In the genomic region with DNA sequence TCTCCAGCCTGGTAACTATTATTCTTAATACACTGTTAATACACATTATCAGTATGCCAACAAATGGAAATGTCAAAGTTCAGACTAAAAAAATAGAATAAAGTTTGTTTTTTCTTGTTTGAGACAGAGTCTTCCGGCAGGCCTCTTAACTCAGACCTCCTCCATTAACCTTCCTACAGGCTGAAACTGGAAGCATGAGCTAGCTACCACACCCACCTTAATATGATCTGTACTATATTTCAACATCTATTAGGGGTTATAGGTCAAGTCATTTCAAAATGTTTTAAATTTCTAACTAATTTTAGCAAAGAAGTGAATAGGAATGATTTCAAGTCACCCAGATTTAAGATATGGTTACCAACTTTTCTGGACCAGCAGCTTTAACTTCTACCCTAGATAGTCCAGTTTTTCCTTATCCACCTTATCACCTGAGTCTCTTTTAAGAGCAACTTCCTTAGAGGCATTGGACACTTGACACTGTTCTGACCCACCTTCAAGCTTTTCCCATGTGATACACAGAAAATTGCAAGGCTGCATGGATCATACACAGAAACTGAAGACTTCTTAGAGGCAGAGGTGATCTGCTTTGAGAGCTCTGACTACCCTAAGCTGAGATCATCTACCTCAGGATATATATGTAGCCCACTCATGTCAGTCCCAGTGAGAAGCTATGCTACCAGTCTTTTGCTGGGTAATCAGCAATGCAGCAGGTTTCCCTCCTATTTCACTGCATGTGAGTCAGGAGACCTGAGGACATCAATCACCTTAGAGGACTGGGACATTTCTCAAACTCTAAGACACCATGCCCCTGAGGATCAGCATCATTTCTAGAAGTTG, we compare ENCODE assay signal across 20 mouse cellular contexts. TPM values are rescaled to one million over a fixed set of nuclear protein-coding genes. Genes with fewer than 3 reads are reported as not detected.
A peak's percentile ranks its signal among the peaks of the same experiment; 100 is the strongest.
DNase-seq lines count a peak whose midpoint lies in the region; ATAC-seq and TF ChIP-seq lines count a peak whose summit lies in the region.
"Had no signal": no experiment of that assay in that cellular context is flagged by ENCODE, and none has a peak within 500 bp of the region (broad histone marks: within the 10 kb centered on the region; RNA-seq: fewer than 3 reads in every experiment).

No protein-coding gene starts in this region.

- H3K4me1 ChIP-seq in brown adipose tissue, adult 24 weeks (ENCODE audit: control insufficient read depth, insufficient read depth, insufficient read length, low read length), result peaks cover 12% of the 10 kb centered on the region
- H3K4me1 ChIP-seq in liver, embryonic 12.5 days, result peaks cover 53% of the 10 kb centered on the region
- peaks cover 18% of the 10 kb centered on the region; the same call in 1 of the 2 replicates for H3K4me1 ChIP-seq in small intestine, adult 2 months (ENCODE audit: control insufficient read depth, insufficient read depth, insufficient read length, low read length)
- H3K4me1 ChIP-seq: embryonic facial prominence, embryonic 15.5 days; lung, embryonic 15.5 days had no signal

- H3K27ac ChIP-seq in brown adipose tissue, adult 24 weeks (replicated peaks; ENCODE audit: low read depth, low read length), result peak overlapping the region; percentile 42
- H3K27ac ChIP-seq in liver, embryonic 12.5 days, result peak overlapping the region; percentile 66
- peak overlapping the region; percentile 94 for H3K27ac ChIP-seq in small intestine, adult 2 months (ENCODE audit: insufficient read depth, low read depth, low read length)
- H3K27ac ChIP-seq: embryonic facial prominence, embryonic 15.5 days; hindbrain, embryonic 13.5 days; layer of hippocampus, adult 2 months; lung, embryonic 15.5 days had no signal

- TF ChIP-seq CTCF in small intestine, adult 2 months (IDR thresholded peaks at IDR 0.05; ENCODE audit: extremely low read depth, insufficient read length, insufficient replicate concordance, low read depth, low read length), result no peak

- peak; percentile 58 for ATAC-seq in erythroblast, adult 5-6 weeks (replicated peaks; ENCODE audit: low FRiP score, poor library complexity, severe bottlenecking)
- peak; percentile 58 for ATAC-seq in liver, embryonic 12.5 days
- ATAC-seq: inflammation-experienced regulatory T-cells, adult 6 months had no signal

- no peak overlapping the region for H3K9ac ChIP-seq in liver, embryonic 12.5 days
- H3K9ac ChIP-seq: embryonic facial prominence, embryonic 15.5 days; hindbrain, embryonic 13.5 days; lung, embryonic 15.5 days had no signal

- no peak for TF ChIP-seq POLR2A in small intestine, adult 2 months (IDR thresholded peaks at IDR 0.05; ENCODE audit: low read depth, low read length)

- no peak overlapping the region for H3K4me3 ChIP-seq in brown adipose tissue, adult 24 weeks (ENCODE audit: insufficient read depth, low read depth, low read length)
- no peak overlapping the region for H3K4me3 ChIP-seq in liver, embryonic 12.5 days
- H3K4me3 ChIP-seq in small intestine, adult 2 months (ENCODE audit: low read depth, low read length), result no peak overlapping the region
- H3K4me3 ChIP-seq: embryonic facial prominence, embryonic 15.5 days; hindbrain, embryonic 13.5 days; layer of hippocampus, adult 2 months; lung, embryonic 15.5 days; megakaryocyte, embryonic 14.5 days; myocyte had no signal

- H3K9me3 ChIP-seq in liver, embryonic 12.5 days (replicated peaks), result no peaks in the 10 kb centered on the region
- H3K9me3 ChIP-seq: embryonic facial prominence, embryonic 15.5 days; hindbrain, embryonic 13.5 days; lung, embryonic 15.5 days; megakaryocyte, embryonic 14.5 days had no signal

- H3K36me3 ChIP-seq in liver, embryonic 12.5 days, result peaks cover 3% of the 10 kb centered on the region; the same call in 1 of the 2 replicates
- peaks cover 3% of the 10 kb centered on the region; the same call in 1 of the 2 replicates for H3K36me3 ChIP-seq in small intestine, adult 2 months (ENCODE audit: control insufficient read depth, insufficient read depth, low read length)
- H3K36me3 ChIP-seq: embryonic facial prominence, embryonic 15.5 days; hindbrain, embryonic 13.5 days; lung, embryonic 15.5 days had no signal

- peak overlapping the region; percentile 3; the same call in 1 of the 2 replicates for H3K4me2 ChIP-seq in liver, embryonic 12.5 days
- H3K4me2 ChIP-seq: embryonic facial prominence, embryonic 15.5 days; heart, embryonic 11.5 days; hindbrain, embryonic 13.5 days; lung, embryonic 15.5 days had no signal

- 78% methylated on average over 1 of the region's 1 CpGs for WGBS in liver, embryonic 12.5 days (ENCODE audit: insufficient replicate concordance)
- 23% methylated on average over 1 of the region's 1 CpGs for WGBS in small intestine, adult 2 months

- no peak for DNase-seq in layer of hippocampus, postnatal 36 days
- no peak for DNase-seq in thymus, postnatal 10 days (ENCODE audit: low spot score in 2 of 2)
- no peak for DNase-seq in adrenal gland, postnatal 36 days
- DNase-seq: adrenal gland, adult 2 months; cerebellum, adult 9-11 months; heart, postnatal 10 days; midbrain, embryonic 14.5 days; thymus, postnatal 14 days had no signal

- no peaks in the 10 kb centered on the region for H3K27me3 ChIP-seq in liver, embryonic 12.5 days (replicated peaks)
- H3K27me3 ChIP-seq in small intestine, adult 2 months (ENCODE audit: control insufficient read depth, insufficient read depth, low read length), result no peaks in the 10 kb centered on the region
- H3K27me3 ChIP-seq: embryonic facial prominence, embryonic 15.5 days; hindbrain, embryonic 13.5 days; lung, embryonic 15.5 days; megakaryocyte, embryonic 14.5 days had no signal

RNA-seq across cellular contexts. Expression of a gene that starts 17.7 kb away (rescaled TPM):
- polyA plus RNA-seq in brown adipose tissue, adult 24 weeks (2012; ENCODE audit: insufficient read depth, insufficient read length, missing spikeins), result 16.8 and 17.9 TPM in 2 replicates
- 13.6 and 24.6 TPM in 2 replicates for total RNA-seq in erythroblast, adult 5-6 weeks (2015; ENCODE audit: low replicate concordance)
- total RNA-seq in erythroblast, adult 5-6 weeks (2017; ENCODE audit: low replicate concordance), result 29.6 and 31.6 TPM in 2 replicates
- 20.3 and 21.3 TPM in 2 replicates for polyA plus RNA-seq in liver, embryonic 12.5 days (2016; fragmentation: Nextera tagmentation; extraction: Ambion mirVana)
- 9.4 and 19.8 TPM in 2 replicates for polyA plus RNA-seq in small intestine, adult 2 months (2012; rRNA removed)
- total RNA-seq in layer of hippocampus, postnatal 36 days (2021), result 10 to 100 TPM; 31.8 to 41.9 TPM
- 10 to 100 TPM; 31.2 to 38.7 TPM for total RNA-seq in adrenal gland, postnatal 36 days (2021)

Comparison
In these comparisons a context has a peak if more than half of its experiments do, and no peak if none do; other contexts are left out.
1. H3K27ac ChIP-seq: peak in every context shown above with its lines; median percentile 94 in small intestine, adult 2 months; 66 in liver, embryonic 12.5 days; 42 in brown adipose tissue, adult 24 weeks.